Mouse (Mus musculus) brain, embryonic 14.5 days (tissue): ENCODE results near the gene Ndufa9.

Source experiments
- CTCF ChIP-seq: fragments of 200-500 bp; IDR thresholded peaks from 2 replicates; pipeline ENCODE4 v1.5.1; 2012; ENCODE audit warnings: inconsistent platforms, mild to moderate bottlenecking, moderate library complexity, borderline replicate concordance; ENCODE audit not compliant: insufficient read depth, insufficient read length; ENCODE audit errors: extremely low read depth
- POLR2A ChIP-seq: fragments of 200-500 bp; IDR thresholded peaks from 2 replicates; pipeline ENCODE4 v1.6.1; 2012; ENCODE audit warnings: mild to moderate bottlenecking, inconsistent platforms, borderline replicate concordance; ENCODE audit not compliant: poor library complexity, insufficient read depth, insufficient read length, severe bottlenecking; ENCODE audit errors: extremely low read depth

DNA sequence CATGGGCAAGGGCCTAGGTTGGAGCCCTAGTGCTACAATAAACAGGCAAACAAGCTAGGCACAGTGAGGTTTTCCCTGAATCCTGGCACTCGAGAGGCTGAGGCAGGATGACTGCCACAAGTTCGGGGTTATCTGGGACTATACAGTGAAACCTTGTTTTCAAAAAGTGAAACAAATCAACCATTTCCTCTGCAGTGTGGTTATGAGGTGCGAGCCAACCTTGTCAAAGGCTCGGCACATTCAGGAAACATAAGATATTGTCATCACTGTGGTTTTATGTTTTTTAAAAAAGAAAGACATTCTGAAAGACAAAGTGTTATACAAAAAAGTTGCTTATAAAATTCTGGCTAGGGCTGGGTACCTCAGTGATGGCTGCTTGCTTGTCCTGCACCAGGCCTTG lies 37.5 kb downstream of the Ndufa9 start:
- TF ChIP-seq CTCF (no peak), POLR2A (no peak)
